Mouse (Mus musculus): Measurements from ENCODE around the gene Ispd. TPM values are rescaled to one million over a fixed set of nuclear protein-coding genes. Genes with fewer than 3 reads are reported as not detected.

Ispd gene
- polyA plus RNA-seq, 1 experiment = not detected

DNA sequence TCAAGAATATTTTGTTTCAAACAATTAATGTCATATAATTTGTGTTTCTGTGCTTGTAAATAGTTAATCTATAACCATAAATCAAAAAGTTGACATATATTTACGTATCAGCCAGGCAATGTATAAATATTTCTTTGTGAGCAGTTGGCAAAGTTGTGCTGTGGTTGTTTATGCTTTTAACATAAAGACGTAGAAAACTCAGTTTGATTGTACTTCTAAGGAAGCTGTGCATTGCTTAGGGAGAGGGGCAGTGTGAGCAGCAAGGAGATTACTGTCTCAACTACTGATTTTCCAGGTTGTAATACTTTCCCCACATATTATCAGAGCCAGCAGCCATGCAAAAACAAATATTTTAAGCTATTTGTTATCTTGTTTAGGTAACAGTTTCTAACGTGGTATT, 96.7 kb downstream of the Ispd start:
- TF ChIP-seq CTCF (IDR thresholded peaks at IDR 0.05; ENCODE audit: insufficient read depth, low read depth, low read length) = no peak
- no peak for TF ChIP-seq POLR2A (IDR thresholded peaks at IDR 0.05; ENCODE audit: insufficient read depth, low read depth, low read length)
- 94% methylated on average over 3 of the region's 3 CpGs for WGBS
- Histone ChIP-seq H3K27ac (ENCODE audit: insufficient read depth, low read depth, low read length) (no peak overlapping the region), H3K4me1 (ENCODE audit: control insufficient read depth, insufficient read depth, low read length) (no peaks in the 10 kb centered on the region), H3K4me3 (ENCODE audit: insufficient read depth, low read depth, low read length) (no peak overlapping the region)

DNA sequence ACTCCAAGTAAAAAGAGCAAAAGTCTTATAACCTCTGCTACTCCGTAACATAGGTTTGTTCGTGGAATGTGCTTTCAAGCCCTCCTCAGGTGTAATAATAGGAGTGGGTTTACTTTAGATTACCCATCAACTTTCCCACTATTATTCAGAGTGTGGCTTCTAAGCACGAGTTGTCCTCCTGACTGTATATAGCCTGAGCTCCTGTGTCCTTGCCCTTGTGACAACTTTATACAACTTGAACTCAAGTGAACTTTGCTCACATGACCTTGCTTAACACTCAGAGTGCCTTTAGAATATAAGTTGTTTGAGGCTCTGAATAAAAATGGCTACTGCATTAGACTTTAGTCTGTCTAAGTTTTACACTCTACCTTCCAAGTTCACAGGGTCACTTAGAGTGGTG, 100.5 kb downstream of the Ispd start:
- Histone ChIP-seq H3K27ac (ENCODE audit: insufficient read depth, low read depth, low read length) (no peak overlapping the region), H3K4me3 (ENCODE audit: insufficient read depth, low read depth, low read length) (no peak overlapping the region), H3K4me1 (ENCODE audit: control insufficient read depth, insufficient read depth, low read length) (no peaks in the 10 kb centered on the region)
- WGBS = 88% methylated on average over 3 of the region's 3 CpGs
- TF ChIP-seq POLR2A (IDR thresholded peaks at IDR 0.05; ENCODE audit: insufficient read depth, low read depth, low read length) = no peak
- TF ChIP-seq CTCF (IDR thresholded peaks at IDR 0.05; ENCODE audit: insufficient read depth, low read depth, low read length) = no peak

DNA sequence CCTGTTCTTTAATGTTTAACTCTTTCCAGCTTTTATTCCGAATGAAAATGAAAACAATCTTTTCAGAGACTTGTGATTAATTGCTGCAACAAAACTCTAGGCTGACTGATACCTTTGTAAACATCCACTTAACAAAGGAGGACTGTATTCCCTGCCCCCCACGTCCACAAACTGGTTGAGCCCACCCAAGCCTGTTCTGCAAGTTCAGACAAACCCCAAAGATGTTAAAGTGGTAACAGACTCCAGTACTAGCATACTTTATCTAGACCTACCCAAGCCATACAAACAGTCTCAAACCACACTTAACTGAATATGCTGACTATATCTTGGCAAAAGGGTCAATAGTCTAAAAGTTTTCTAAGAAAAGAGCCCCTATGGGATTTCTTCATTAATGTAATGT, 102.1 kb downstream of the Ispd start:
- no peaks in the 10 kb centered on the region for H3K4me1 ChIP-seq (ENCODE audit: control insufficient read depth, insufficient read depth, low read length)
- TF ChIP-seq CTCF (IDR thresholded peaks at IDR 0.05; ENCODE audit: insufficient read depth, low read depth, low read length) (no peak), POLR2A (IDR thresholded peaks at IDR 0.05; ENCODE audit: insufficient read depth, low read depth, low read length) (no peak)
- H3K4me3 ChIP-seq (ENCODE audit: insufficient read depth, low read depth, low read length) = no peak overlapping the region
- 27% methylated on average over 2 of the region's 2 CpGs for WGBS
- no peak overlapping the region for H3K27ac ChIP-seq (ENCODE audit: insufficient read depth, low read depth, low read length)

DNA sequence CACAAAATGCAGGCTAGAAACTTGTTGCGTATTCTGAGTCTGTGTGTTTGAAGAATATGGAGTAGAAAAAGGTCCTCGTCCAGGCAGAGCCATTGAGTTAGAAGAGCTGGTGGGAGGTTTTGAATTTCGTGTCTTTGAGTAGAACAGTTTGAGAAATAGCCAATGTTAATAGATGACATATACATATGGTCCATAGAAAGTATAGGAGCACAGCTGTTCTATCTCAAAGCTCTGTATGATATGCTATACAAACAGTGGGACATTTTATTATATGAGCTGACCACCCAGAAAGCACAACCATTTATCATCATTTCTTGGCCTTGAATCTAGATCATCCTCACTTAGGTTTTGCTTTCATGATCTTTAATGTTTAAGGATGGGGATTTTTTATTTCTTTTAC, 116.3 kb downstream of the Ispd start:
- H3K27ac ChIP-seq (ENCODE audit: insufficient read depth, low read depth, low read length) = no peak overlapping the region
- no peak overlapping the region for H3K4me3 ChIP-seq (ENCODE audit: insufficient read depth, low read depth, low read length)
- H3K4me1 ChIP-seq (ENCODE audit: control insufficient read depth, insufficient read depth, low read length) = no peaks in the 10 kb centered on the region
- 87% methylated on average over 3 of the region's 3 CpGs for WGBS
- TF ChIP-seq CTCF (IDR thresholded peaks at IDR 0.05; ENCODE audit: insufficient read depth, low read depth, low read length) = no peak
- TF ChIP-seq POLR2A (IDR thresholded peaks at IDR 0.05; ENCODE audit: insufficient read depth, low read depth, low read length) = no peak

DNA sequence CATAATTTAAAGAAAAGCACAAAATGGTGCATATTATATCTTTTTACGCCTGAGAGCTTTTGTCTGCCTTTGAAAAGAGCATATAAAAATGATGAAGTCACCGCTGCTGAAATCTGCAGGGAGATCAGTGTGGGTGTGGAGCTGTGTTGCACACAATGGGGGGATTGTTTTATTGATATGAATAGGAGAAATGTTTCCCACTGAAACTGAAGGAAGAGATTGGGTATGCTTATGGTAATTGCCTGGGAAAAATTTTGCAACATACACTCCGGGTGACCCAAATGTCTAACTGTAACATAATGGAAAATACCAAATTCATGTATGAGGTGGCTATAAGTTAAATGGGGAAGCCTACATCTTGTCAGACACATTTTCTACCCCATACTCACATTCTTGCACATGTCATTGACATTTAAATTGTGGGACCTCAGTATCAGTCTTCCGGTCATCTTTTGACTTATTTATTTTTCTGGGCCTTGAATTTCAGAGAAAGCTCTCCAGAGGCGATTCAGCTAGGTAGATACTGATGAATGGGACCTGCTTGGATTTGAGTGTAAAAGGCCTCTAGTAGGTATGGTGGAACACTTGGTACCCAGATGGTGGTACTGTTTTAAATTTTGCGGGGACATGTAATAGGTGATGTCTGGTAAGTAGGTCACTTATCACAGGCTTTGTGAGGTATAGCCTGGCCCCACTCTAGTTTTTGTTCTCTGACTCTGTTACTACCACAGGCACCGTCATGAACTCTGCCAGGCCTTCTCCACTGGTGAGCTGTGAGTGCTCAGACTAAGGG, 126.1 kb downstream of the Ispd start:
- Histone ChIP-seq H3K4me1 (ENCODE audit: control insufficient read depth, insufficient read depth, low read length) (no peaks in the 10 kb centered on the region), H3K4me3 (ENCODE audit: insufficient read depth, low read depth, low read length) (no peak overlapping the region), H3K27ac (ENCODE audit: insufficient read depth, low read depth, low read length) (no peak overlapping the region)
- 89% methylated on average over 7 of the region's 7 CpGs for whole genome bisulfite sequencing
- no peak for TF ChIP-seq CTCF (IDR thresholded peaks at IDR 0.05; ENCODE audit: insufficient read depth, low read depth, low read length)
- no peak for TF ChIP-seq POLR2A (IDR thresholded peaks at IDR 0.05; ENCODE audit: insufficient read depth, low read depth, low read length)

DNA sequence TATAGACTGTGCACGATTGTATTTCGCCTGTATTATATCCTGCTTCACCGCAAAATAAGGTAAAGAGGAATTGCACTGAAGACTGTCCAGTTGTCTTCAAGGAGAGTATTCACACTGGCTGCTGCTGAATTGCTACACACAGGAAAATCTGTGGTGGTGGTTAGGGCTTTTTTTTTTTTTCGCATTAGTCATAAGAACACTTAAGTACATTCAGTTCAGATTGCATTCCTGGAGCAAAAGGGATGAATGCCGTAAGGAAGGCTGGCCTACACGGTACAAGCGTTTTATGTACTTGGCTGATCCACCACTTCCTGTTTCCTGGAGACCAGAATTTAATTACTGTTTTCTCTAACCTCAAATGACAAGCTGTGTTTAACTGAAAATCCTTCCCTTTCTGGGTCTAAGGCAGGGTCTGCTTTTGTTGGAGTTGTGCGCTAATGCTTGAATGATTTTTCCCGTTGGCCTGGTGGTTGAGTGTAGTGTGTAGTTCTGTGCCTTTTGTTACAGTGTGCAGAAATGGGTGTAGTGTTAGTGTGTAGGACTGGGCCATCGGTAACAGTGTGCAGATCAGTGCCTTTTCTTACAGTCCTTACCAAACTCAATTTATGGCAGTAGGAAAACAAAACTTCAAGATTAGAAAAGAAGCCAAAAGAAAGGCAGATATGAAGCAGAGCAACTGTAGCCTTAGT, 128.8 kb downstream of the Ispd start:
- Histone ChIP-seq H3K27ac (ENCODE audit: insufficient read depth, low read depth, low read length) (no peak overlapping the region), H3K4me1 (ENCODE audit: control insufficient read depth, insufficient read depth, low read length) (no peaks in the 10 kb centered on the region), H3K4me3 (ENCODE audit: insufficient read depth, low read depth, low read length) (no peak overlapping the region)
- WGBS = 31% methylated on average over 10 of the region's 10 CpGs
- TF ChIP-seq CTCF (IDR thresholded peaks at IDR 0.05; ENCODE audit: insufficient read depth, low read depth, low read length) = no peak
- no peak for TF ChIP-seq POLR2A (IDR thresholded peaks at IDR 0.05; ENCODE audit: insufficient read depth, low read depth, low read length)

DNA sequence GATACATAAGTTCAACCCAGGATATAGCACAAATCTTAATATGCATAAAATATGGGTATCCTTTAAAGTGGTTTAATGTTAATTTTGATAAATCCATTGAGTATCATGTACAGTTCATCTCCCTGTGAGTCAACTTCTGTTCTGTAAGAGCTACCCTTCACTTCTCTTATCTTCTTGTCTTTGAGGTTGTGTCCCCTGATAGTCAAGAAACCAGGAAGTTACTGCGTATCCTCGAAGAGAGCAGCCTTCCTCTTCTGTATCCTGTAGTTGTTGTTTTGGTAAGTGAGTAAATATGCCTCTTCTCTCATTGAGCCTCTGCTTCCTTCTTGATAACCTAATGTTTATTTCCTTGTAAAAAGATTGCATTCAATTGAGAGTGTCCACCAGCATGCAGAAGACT, 140.5 kb downstream of the Ispd start:
- WGBS = 84% methylated on average over 2 of the region's 2 CpGs
- no peak for TF ChIP-seq POLR2A (IDR thresholded peaks at IDR 0.05; ENCODE audit: insufficient read depth, low read depth, low read length)
- no peak for TF ChIP-seq CTCF (IDR thresholded peaks at IDR 0.05; ENCODE audit: insufficient read depth, low read depth, low read length)
- no peak overlapping the region for H3K27ac ChIP-seq (ENCODE audit: insufficient read depth, low read depth, low read length)
- H3K4me3 ChIP-seq (ENCODE audit: insufficient read depth, low read depth, low read length) = no peak overlapping the region
- H3K4me1 ChIP-seq (ENCODE audit: control insufficient read depth, insufficient read depth, low read length) = no peaks in the 10 kb centered on the region

DNA sequence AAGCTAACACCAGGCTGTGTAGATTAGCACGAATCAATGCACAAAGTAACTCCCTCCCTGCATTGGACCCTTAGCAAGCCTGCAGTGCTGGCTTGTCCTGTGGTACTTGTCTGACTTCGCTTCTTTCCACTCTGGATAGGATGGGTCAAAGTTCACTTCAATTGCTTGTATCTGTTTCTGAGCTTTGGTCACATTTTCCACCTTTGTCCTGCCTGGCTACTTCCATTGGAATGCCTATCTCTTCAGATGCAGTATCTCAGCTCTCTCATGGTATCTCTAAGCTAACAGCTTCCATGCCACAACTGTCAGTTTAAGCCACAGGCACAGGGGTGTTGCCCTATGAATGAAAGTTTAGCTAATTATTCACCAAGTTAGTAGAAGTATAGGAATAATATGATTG, 142.3 kb downstream of the Ispd start:
- Histone ChIP-seq H3K27ac (ENCODE audit: insufficient read depth, low read depth, low read length) (no peak overlapping the region), H3K4me1 (ENCODE audit: control insufficient read depth, insufficient read depth, low read length) (no peaks in the 10 kb centered on the region), H3K4me3 (ENCODE audit: insufficient read depth, low read depth, low read length) (no peak overlapping the region)
- no peak for TF ChIP-seq CTCF (IDR thresholded peaks at IDR 0.05; ENCODE audit: insufficient read depth, low read depth, low read length)
- TF ChIP-seq POLR2A (IDR thresholded peaks at IDR 0.05; ENCODE audit: insufficient read depth, low read depth, low read length) = no peak
- WGBS = 88% methylated on average over 2 of the region's 2 CpGs

DNA sequence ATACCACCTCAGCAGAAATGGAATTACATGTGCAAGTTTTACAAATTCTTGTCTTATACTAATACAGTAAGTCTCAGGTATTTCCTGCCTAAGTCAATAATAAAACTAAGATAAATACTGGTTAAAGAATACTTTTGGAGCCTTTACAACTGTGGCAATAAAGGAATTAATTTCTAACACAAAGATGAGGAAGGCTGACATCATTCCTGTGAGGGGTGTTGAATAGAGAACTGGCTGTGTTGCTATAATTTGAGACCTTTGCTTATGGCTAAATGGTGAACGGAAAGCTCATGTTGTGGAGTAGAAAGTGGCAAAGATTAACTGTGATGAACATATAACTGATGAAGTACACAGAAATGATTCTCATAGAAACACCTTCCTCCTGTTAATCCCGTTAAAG, 149.7 kb downstream of the Ispd start:
- Histone ChIP-seq H3K4me1 (ENCODE audit: control insufficient read depth, insufficient read depth, low read length) (no peaks in the 10 kb centered on the region), H3K27ac (ENCODE audit: insufficient read depth, low read depth, low read length) (no peak overlapping the region), H3K4me3 (ENCODE audit: insufficient read depth, low read depth, low read length) (no peak overlapping the region)
- WGBS = 50% methylated on average over 2 of the region's 2 CpGs
- TF ChIP-seq CTCF (IDR thresholded peaks at IDR 0.05; ENCODE audit: insufficient read depth, low read depth, low read length) (no peak), POLR2A (IDR thresholded peaks at IDR 0.05; ENCODE audit: insufficient read depth, low read depth, low read length) (no peak)

All from olfactory bulb, adult 2 months (tissue).